Mouse (Mus musculus): ENCODE results near the gene Kcnma1. TPM values are rescaled to one million over a fixed set of nuclear protein-coding genes. Genes with fewer than 3 reads are reported as not detected.

Gene Kcnma1
- total RNA-seq, 2 experiments from 2014 or later = 131 to 138 TPM

DNA sequence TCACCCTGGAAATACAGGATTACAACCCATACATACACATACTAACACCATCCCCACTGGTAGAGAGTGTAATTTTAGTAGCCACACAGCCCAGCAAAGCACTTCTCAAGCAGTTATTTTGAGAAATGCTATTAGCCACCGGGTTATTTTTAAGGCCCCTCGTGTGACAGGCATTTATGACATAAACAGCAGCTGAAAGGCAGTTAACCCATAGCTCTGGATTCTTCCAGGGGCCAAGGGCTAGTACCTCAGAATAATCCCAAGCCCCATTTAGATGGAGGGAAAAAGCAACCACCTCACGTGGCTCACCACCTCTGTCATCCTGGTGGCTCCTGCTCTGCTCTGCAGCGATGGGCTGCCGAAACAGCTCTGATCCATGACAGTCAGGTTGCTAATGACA is 136.7 kb downstream of the Kcnma1 start:
- DNase-seq (ENCODE audit: low spot score in 2 of 2) = no peak

DNA sequence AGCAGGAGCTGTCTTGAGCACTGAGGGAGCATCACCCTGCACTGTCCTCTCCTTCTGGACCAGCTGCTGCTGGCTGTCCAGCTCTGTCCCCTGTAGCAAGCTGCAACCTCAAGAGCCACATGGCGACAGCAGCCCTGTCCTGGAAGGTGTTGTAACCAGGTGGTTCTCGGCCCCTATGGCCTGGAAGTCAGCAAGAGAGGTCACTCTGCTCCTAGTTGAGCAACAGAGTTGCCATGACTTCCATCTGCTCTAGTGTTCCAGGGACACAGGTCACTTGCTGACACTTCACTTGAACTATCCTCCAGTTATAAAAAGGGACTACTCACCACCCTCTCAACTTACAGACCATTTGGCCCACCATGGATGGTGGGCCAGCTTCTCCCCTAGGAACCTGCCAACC is 139.7 kb downstream of the Kcnma1 start:
- DNase-seq (ENCODE audit: low spot score in 2 of 2) = no peak

DNA sequence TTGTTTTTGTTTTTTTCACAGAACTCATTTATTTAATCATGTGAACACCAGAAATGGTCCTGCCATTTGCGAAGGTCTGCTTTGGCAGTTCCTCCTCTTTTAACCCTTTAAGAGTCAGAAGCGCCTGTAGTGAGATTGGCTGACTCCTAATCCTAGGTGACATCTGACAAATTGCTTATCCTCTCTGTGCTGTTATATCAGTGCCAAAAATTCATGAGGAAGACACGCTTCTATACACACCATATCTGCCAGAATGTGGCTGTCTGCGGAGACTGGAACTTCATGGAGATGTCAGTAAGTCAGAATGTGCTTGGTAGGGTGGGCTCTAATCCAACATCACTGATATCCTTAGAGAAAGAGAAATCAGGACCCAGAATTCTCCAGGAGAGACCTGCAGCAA is 157.3 kb downstream of the Kcnma1 start:
- no peak for DNase-seq (ENCODE audit: low spot score in 2 of 2)

DNA sequence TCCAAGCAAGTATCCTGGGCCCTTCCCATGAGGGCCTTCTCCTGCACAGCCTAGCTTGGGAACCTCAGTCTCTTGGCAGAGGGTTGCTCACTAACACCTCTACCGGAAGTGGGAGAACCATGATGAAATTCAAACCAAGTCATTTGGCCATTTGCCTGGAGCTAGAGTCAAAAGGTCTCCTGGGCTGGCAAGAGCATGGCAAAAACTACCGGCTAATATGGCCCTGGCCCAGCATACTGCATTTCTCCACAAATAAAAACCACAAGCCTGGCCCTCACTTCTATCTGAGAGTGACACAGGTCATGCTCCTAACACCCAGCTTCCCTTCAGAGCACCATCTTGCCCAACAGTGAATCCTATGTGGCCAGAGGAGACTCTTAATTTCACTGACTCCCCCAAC is 159.3 kb downstream of the Kcnma1 start:
- DNase-seq (ENCODE audit: low spot score in 2 of 2) = no peak

DNA sequence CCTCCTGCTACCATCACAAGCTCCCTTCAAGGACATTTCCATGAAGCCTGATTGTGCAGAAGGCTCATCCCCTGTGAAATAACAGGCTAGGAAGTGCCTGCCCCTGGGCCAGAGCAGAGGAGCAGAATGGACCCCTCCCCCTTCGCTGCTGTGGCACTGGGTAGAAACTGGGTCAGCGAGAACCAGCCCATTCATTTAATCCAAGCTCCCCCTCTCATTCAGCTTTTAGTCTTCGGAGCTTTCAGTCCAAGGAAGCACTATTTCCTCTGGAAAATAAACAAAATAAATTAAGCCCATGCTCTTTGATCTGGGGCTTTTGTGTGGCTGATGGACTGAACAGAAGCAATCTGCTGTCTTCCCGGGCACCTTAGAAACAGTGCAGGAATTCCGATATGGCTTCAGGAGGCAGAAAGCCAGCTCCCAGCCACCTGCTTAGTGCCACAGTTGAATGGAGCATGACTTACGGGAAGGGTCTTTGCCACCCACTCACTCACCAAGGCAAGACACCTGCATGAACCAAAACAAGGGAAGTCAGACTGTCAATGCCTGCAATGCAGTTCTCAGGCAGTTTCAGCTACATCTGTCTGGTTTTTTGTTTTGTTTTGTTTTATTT is 165.7 kb downstream of the Kcnma1 start:
- DNase-seq (ENCODE audit: low spot score in 2 of 2) = peak; percentile 19 to 57

DNA sequence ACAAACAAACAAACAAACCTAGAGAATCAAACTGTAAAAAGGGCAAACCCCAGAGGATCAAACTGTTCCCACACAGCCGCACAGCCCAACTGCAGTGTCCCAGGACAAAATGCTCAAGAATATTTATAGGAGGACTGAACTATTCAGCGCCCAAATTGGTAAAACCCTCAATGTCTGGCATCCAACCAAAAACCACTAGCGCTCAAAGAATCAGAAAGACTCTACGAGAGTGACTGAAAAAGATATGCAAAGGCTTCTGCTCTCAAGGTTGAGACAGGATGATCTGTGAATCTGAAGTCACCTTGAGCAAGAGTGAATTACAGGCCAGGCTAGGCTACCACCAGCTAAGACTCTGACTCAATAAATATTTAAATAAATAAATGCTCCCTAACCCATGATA is 167.6 kb downstream of the Kcnma1 start:
- DNase-seq (ENCODE audit: low spot score in 2 of 2) = no peak

DNA sequence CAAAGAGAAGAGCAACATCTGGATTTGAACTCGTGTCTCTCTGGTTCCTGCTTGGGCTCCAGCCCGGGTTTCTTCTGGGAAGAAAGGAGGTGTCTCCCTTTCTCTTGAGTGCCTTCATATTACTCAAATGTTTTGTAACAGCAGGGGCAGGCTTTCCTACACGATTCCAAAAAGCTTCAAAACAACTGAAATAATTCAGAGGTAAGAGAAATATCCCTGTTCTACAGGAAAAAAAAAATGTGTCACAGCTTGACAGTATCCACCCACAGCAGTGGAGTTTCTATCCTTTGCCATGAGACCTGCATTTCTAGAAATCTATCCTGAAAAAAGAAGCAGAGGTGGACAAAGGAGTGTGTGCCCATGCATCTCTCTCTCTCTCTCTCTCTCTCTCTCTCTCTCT is 172.3 kb downstream of the Kcnma1 start:
- DNase-seq (ENCODE audit: low spot score in 2 of 2) = no peak

DNA sequence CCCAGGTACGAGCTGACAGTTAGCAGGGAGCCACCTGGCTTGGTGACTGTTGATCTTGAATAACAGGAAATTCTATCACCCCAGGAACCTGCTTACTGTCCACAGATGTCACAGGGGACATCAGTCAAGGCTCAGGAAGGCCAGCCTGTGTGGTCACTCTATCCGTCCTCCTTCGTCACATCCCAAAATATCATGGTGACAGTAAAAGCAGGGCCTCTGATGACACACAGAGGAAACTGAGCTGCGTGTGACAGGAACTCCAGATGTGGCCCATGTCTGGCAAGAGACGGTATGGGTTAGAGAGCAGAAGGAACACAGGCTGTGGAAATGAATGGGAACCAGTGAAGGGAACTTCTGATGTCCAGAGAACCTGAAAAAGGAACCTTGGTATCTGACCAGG is 174.7 kb downstream of the Kcnma1 start:
- DNase-seq (ENCODE audit: low spot score in 2 of 2) = no peak

DNA sequence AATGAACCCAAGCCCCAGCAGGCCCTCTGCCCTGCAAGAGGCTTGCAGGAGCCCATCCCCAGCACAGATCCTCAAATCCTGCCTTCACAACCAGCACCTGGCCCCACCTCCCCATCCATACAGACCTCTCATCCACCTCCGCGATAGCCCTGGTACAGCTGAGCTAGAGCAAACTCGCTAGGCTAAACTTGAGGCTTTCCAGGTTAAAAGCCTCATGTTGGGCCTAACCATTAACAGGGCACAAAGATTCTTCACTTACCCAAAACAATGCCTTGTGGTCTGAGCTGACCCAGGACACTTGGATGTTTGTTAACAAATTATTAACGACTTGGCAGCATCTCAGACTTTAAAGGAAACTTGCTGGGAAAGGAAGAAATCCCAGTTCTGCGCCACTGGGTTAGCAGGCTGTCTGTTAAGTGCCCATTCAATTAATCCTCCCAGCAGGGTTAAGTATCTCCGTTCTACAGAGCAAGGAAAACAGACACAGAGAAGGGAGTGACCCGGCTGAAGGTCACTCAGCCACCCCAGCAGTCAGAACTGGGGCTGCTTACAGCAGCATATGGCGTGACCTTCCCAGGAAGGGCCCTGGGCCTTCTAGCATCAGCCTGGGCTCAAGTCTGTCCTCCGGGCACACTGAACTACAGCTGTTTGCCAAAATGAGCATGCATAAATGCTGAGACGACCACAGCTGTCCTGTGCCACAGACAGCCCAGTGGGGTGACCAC is 178.7 kb downstream of the Kcnma1 start:
- DNase-seq (ENCODE audit: low spot score in 2 of 2) = no peak

DNA sequence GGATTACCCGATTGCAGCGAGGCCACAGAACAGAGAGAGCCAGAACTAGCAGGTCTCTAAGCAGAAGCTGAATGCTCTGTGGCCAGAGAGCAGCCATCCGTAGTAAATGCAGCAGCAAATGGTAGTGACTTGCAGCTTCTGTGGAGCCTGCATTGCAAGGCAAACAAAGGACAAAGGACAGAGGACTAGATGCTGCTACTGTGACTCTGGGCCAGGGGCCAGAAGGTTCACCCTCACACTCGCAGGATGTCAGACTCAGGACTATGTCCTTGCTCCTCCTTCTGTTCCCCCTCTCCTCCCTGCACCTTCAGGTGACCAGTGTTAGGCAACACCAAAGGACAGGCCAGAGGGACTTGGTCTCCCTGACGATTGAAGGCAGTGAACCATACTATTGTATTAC is 183.0 kb downstream of the Kcnma1 start:
- no peak for DNase-seq (ENCODE audit: low spot score in 2 of 2)

DNA sequence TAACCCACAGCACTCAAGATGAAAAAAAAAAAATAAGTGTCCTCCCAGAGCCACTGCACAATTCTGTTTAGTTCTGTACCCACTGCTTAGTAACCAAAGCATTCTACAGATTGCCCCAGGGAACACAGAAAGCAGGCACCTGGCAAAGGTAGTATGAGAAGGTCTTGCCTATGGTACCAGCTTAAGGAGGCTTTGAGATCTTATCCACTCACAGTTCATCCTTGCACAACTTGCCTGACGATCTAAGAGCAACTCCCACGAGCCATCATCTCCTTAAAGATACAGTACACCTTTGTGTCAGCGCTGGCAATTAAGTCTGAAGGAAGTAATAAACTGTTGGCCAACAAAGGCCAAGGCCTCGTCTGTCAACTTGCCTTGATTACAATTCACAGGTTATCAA is 184.0 kb downstream of the Kcnma1 start:
- no peak for DNase-seq (ENCODE audit: low spot score in 2 of 2)

DNA sequence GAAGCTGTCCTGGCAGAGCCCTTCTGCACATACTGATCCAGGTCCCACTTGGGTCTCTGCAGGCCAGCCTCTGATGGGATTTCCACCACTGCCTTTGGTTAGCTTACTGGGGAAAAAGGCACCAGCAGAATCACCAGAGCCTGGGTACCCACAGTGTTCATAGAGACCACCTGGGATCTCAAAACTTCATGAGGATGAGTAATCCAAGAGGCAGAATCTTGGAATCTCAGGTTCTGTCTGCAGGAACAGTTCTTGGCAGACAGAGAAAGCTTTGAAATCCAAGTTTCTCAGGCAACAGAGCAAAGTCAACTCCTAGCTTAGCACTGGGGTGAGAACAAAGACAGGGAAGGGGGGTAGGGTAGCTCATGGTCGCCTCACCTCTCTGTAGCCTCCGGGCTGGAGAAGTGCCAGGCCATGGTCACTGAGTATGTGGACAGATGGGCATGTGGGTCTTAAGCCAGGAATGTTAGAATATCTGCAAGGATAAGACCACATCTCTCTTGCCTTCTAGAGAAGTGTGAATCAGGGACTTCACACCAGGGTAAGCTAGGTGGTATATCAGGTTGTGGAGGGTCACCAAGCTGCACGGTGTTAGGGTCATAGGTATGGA is 185.5 kb downstream of the Kcnma1 start:
- DNase-seq (ENCODE audit: low spot score in 2 of 2) = peak in 1 of 2 experiments; percentile 46

DNA sequence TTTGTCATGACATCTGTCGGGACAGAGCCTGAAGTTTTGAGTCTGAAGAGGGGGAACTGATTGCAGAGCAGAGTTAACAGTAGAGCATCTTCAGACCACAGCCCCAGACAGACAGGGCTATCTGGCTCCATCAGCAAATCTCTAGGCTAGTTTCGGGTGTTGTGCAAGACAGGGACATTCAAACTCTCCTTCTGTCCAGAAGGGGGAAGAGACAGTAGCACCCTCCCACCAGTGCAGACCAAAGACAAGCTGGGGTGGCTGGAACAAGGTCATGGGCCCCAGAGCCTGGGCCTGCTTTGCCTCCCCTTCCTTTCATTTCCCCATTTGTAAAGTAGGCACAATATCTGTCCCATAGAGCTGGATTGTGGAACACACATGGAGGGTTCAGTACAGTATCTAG is 189.4 kb downstream of the Kcnma1 start:
- no peak for DNase-seq (ENCODE audit: low spot score in 2 of 2)

DNA sequence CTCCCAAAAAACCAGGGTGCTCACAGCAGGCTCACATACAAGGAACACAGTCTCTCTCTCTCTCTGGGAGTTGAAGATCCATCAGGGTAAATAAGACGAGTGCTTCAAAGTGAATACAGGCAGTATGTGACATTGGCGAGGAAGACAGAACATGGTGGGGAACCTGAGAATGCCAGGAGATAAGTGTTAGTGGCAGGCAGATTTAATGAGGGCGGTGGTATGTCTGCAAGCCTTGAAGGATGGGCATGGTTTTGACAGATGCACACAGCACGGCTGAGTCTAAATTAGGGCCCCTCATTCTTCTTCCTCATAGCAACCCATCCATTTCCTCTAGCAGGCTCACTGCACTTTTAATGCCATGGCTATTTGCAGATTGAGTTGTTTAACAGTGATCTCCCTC is 190.0 kb downstream of the Kcnma1 start:
- no peak for DNase-seq (ENCODE audit: low spot score in 2 of 2)

DNA sequence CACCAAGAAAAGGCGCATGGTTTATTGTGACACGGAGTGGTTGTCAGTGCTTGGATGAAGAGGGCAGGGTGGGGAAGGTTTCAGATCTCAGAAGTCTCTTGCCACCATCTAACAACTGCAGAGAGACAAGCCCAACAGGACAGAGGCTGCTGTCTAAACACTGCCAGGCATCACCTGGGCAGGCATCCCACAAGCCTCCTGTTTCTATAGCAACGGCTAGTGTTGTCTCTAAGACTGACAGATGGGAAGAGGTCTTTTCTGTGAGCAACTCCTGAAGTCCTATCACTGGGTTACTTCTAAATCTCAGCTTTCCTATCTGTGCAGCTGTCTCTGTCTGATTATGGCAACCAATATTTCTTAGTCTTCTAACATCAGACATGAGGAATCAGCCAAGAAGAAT is 196.7 kb downstream of the Kcnma1 start:
- DNase-seq (ENCODE audit: low spot score in 2 of 2) = no peak

DNA sequence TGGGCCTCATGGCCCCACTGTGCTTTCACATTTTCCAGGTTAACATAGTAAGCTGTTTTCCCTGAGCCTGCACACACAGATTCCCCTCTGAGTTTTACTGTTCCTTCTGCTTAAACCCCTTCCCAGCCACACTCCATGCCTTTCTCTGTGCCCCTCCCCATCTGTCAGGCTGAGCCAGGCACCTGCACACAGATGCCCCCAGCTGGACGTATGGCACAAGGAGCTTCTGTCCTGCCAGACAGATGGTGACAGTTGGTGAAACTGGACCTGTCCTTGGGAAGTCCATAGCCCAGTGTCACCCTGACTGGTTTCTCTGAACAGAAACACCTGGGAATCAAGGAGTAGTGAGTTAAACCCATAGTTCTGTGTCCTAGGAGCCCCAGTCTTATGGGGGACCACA is 204.2 kb downstream of the Kcnma1 start:
- DNase-seq (ENCODE audit: low spot score in 2 of 2) = no peak

DNA sequence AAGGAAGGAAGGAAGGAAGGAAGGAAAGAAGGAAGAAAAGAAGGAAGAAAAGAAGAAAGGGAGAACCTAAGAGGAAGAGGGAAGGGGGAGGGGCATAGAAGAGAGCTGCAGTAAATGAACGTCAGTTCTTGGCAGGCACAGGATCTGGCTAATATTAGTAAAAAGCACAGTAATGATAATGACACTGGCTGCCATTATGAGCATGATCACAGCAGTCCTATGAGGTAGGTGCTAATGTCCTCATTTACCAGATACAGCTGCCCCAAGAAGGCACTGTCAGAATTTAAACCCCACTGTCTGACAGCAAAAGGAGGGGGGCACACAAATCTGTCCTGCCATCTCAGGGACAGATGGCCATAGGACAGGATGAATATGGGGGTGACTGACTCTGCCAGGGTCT is 205.2 kb downstream of the Kcnma1 start:
- no peak for DNase-seq (ENCODE audit: low spot score in 2 of 2)

DNA sequence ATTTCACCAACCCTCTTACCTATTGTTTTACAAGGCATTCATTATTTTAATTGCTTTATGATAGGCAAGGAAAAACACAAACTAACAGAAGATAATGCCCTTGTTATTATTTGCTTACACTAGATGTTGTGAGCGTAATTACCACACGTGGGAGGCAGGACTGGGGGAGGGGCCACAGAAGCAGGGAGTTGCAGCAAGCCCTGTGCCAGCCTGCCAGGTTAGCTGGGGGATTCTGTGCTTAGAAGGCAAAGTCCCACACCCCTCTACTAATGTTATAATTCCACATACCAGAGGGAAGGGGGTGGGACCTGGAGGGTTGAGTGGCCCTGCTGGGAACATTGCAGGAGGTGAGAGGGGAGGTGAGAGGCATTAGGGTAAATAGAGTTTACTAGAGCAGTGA is 207.9 kb downstream of the Kcnma1 start:
- no peak for DNase-seq (ENCODE audit: low spot score in 2 of 2)

DNA sequence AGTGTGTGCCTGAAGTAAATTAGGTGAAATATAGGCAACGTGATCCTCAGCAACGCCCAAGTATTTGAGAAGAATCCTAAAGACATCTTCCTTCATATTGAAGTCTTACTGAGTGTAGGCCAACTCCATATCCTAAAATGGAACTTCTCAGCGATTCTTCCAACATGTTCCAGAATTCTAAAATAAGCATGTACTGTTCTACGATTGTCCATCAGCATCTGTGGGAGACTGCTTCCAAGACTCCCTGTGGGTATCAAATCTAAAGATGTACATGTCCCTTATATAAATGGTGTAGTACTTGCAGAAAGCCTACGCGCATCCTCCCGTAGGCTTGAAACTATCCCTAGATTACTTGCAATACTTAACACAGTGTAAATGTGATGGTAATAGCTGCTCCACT is 217.4 kb downstream of the Kcnma1 start:
- DNase-seq (ENCODE audit: low spot score in 2 of 2) = no peak

DNA sequence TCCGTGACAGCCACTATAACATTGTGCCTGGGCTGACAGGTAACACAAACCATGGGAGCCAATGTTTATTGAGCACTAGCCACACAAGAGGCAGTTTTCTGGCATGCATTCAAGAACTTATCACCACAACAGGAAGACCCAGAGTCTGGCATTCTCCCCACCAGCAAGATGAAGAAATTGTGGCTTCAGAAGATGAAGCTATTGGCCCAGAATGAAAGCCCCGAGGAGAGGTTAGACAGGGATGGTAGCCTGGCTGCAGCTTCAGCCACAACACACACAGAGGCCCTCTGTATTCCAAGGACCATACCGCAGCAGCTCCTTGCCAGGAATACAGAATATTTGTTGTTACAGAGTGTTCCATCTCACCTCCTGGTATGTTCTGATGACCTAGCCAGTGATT is 221.6 kb downstream of the Kcnma1 start:
- no peak for DNase-seq (ENCODE audit: low spot score in 2 of 2)

DNA sequence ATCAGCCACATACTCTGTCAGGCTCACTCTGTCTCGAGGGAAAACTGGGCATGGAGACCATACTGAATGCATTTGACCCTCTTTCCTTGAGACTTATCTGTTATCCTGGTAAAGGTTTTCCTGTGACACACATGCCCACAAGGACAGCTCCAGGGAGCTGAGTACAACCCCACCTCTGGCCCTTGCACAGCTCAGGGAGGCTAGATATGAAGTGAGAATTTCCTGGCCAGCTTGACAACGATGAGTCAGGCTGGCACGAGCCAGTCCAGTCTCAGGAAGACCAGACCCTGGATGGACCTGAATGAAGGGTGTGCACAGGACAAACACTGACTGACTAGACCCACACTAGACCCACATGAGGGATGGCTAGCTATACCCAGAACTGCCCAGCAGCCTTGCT is 222.2 kb downstream of the Kcnma1 start:
- DNase-seq (ENCODE audit: low spot score in 2 of 2) = no peak

DNA sequence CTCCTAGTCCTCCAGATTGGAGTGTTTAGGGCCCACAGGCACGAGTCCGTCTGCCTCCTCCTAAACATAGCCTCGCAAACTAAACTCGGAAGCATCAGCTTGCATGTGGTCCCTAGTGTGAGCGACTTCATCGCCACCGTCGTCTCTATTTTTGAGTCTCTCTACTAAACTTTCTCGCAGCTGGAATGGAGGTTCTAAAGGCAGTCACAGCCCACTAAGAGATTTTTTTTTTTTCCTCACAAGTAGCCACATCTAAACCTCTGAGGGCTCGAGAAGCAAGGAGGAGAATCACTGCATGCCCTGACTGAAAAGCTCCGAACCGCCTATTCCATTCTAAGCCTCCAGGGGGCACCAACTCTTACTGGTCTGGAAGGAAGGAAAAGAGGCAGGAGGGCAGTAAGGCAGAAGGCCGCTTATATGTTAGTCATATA is 223.0 kb downstream of the Kcnma1 start:
- DNase-seq (ENCODE audit: low spot score in 2 of 2) = peak; percentile 53 to 85

DNA sequence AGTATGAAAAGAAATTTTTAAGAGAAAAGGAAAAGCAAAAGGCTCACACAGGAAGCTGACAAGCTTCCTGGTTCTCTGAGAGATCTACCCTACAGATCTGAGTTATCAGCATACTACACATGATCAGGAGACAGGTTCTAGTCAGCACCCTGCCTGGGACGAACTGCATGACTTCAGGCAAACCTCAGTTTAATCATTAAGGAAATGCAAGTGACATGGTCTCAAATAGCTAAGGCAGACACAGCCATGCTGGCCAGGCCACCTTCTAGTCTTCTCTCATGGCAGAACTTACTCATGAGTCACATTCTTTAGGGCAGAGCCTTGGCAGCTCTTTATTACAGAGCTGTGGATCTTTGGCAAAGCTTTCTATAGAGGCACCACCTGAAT is 227.6 kb downstream of the Kcnma1 start:
- DNase-seq (ENCODE audit: low spot score in 2 of 2) = no peak
